Mouse (Mus musculus) liver, embryonic 14.5 days (tissue): ENCODE data around the gene A630001G21Rik.

ENCODE experiments used
- CTCF ChIP-seq: IDR thresholded peaks from 2 replicates; pipeline ENCODE4 v1.5.1; 2016; ENCODE audit warnings: antibody characterized with exemption, low read depth, control low read depth
- EP300 ChIP-seq: IDR thresholded peaks from 2 replicates; pipeline ENCODE4 v1.6.1; 2016; ENCODE audit warnings: antibody characterized with exemption, low read depth

DNA sequence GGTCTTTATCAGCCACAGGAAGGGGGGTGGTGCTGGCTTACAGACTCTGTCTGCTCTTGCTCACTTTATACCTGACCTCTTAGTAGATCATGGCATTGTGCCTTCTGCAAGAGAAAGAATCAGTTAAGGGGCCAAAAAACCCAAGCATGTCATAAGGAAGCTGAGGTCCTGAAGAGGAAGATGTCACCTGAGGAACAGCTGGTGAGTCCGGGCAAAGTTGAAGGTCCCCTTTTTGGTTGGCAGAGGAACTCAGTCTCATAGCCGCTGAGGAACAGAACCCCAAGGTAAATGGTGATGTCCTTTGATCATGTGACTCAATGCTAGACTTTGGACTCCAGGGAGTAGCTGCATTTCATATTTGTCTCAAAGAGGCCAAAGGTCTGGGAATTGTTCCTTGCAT is 71.7 kb downstream of the A630001G21Rik start:
- TF ChIP-seq CTCF (no peak), EP300 (no peak)
